In genomic region chr3:90222941-90223340, GRCm38 (mm10) we compare ENCODE assay signal across 17 mouse cellular contexts. TPM values are rescaled to one million over a fixed set of nuclear protein-coding genes. Genes with fewer than 3 reads are reported as not detected.
"Had no signal": no experiment of that assay in that cellular context is flagged by ENCODE, and none has a peak within 500 bp of the region (broad histone marks: within the 10 kb centered on the region; RNA-seq: fewer than 3 reads in every experiment).

No protein-coding gene starts in this region.

- H3K36me3 ChIP-seq: liver, embryonic 13.5 days had no signal

- H3K27ac ChIP-seq: intestine, embryonic 15.5 days; left cerebral cortex, adult 2 months; liver, embryonic 13.5 days; lung, embryonic 15.5 days; midbrain, embryonic 12.5 days; neural tube, embryonic 13.5 days; stomach, embryonic 15.5 days had no signal

- ATAC-seq: intestine, embryonic 15.5 days; liver, postnatal 0 days; midbrain, embryonic 16.5 days had no signal

- H3K27me3 ChIP-seq: intestine, embryonic 15.5 days; liver, embryonic 13.5 days; lung, embryonic 15.5 days; midbrain, embryonic 12.5 days; neural tube, embryonic 13.5 days; stomach, embryonic 15.5 days had no signal

- H3K9ac ChIP-seq: intestine, embryonic 15.5 days; liver, embryonic 13.5 days; liver, postnatal 0 days; lung, embryonic 15.5 days; midbrain, embryonic 12.5 days; neural tube, embryonic 13.5 days; stomach, embryonic 15.5 days had no signal

- H3K9me3 ChIP-seq: intestine, embryonic 15.5 days; liver, embryonic 13.5 days; lung, embryonic 15.5 days; midbrain, embryonic 12.5 days; neural tube, embryonic 13.5 days; stomach, embryonic 15.5 days had no signal

- DNase-seq: kidney, adult 18-20 months; kidney, postnatal 14 days; liver, embryonic 13.5 days; liver, postnatal 0 days; retina, postnatal 1 day; right cerebral cortex, postnatal 4 days; thymus, adult 2 months; thymus, postnatal 25 days had no signal

- H3K4me2 ChIP-seq: intestine, embryonic 15.5 days; liver, embryonic 13.5 days; lung, embryonic 15.5 days; midbrain, embryonic 12.5 days; neural tube, embryonic 13.5 days; stomach, embryonic 15.5 days had no signal

- H3K4me3 ChIP-seq: intestine, embryonic 15.5 days; left cerebral cortex, adult 2 months; liver, embryonic 13.5 days; lung, embryonic 15.5 days; midbrain, embryonic 12.5 days; neural tube, embryonic 13.5 days; stomach, embryonic 15.5 days had no signal

RNA-seq across cellular contexts. Expression of gene Creb3l4, which starts 20.4 kb away (rescaled TPM):
- total RNA-seq: layer of hippocampus, postnatal 25 days; megakaryocyte-erythroid progenitor cell, adult 5-6 weeks had no signal
